Mouse (Mus musculus) B cell, adult (primary cell): ENCODE measurements around the gene St7l. TPM values are rescaled to one million over a fixed set of nuclear protein-coding genes. Genes with fewer than 3 reads are reported as not detected.

ENCODE experiments used
- total RNA-seq: library from RNA; stranded (reverse); gene quantifications from 4 replicates; pipeline ENCODE4 v1.2.4, GENCODE M21; 2023; ENCODE audit not compliant: inconsistent age

St7l gene
- total RNA-seq = 18.8 to 21.5 TPM (median 20.2 TPM) in 4 replicates

GRCm38 (mm10) chr3:104863786-104864650, at the start of gene St7l, which contains the start of gene Capza1:
Gene St7l (plus strand): TSS chr3:104864005.
Gene Capza1 (minus strand): TSS chr3:104864505.

GRCm38 (mm10) chr3:104817991-104818748, 45.6 kb upstream of the St7l start, which contains the start of gene Mov10:
Gene Mov10 (minus strand): TSS chr3:104818563.

GRCm38 (mm10) chr3:104961066-104962059, 97.6 kb downstream of the St7l start, which contains the start of gene Wnt2b:
Gene Wnt2b (minus strand): TSS chr3:104961921.

Other genes with a start within 250 kb of the St7l start
- 17.6 to 22.0 TPM (median 19.0 TPM) in 4 replicates for gene Slc16a1, start 225.3 kb upstream of the St7l start, total RNA-seq
- 0.29 to 0.39 TPM in 2 of 4 replicates, not detected in the others for gene Ppm1j, start 82.9 kb upstream of the St7l start, total RNA-seq
- gene Fam19a3, start 82.2 kb upstream of the St7l start, total RNA-seq = not detected in 4 replicates
- 0.81 to 2.8 TPM (median 0.86 TPM) in 3 of 4 replicates, not detected in the other for gene Rhoc, start 75.6 kb upstream of the St7l start, total RNA-seq
- 22.7 to 31.9 TPM (median 27.0 TPM) in 4 replicates for gene Mov10, start 45.4 kb upstream of the St7l start, total RNA-seq
- gene Capza1, start 500 bp downstream of the St7l start, total RNA-seq = 126 to 172 TPM (median 163 TPM) in 4 replicates
- 0.22 TPM in 1 of 4 replicates, not detected in the others for gene Wnt2b, start 97.9 kb downstream of the St7l start, total RNA-seq
- 0.26 to 0.58 TPM (median 0.33 TPM) in 3 of 4 replicates, not detected in the other for gene Cttnbp2nl, start 189.1 kb downstream of the St7l start, total RNA-seq
- gene 4930564D02Rik, start 202.8 kb downstream of the St7l start, total RNA-seq = not detected in 4 replicates